In the genomic region with DNA sequence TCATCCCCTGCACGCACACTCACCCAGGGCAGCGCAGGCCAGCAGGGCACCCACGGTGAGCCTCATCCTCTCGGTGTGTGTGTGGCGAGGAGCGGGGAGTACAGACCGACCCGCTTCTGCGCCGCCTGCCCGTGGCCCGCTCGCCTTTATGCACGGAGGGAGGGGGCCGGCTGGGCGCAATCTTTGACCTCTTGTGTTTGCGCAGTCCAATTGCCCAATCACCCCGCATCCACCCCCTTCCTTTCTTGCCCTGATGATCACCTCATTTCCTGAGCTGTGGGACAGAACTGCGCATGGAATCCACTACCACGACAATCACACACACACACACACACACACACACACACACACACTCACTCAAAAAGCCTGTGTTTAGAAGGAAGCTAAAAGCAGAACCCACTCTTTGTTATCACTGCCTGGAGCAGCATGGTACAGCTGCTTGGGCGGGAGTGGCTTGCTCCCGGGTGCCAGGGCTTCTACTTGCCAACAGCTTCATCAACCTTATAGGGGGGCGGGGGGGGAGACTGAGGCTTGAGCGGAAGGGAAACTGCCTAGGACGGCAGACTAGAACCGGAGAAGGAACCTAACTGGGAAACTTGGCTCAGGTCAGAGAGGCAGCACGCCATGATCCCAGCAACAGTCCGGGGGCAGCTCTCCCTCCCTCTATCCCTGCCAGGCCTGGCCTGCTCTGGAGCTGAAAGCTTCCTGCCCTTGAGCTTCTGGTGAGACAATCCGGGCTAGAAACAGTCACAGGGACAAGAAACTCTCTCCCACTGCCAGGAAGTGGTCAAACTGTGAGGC, we compare ENCODE assay signal across 8 mouse cellular contexts. TPM values are rescaled to one million over a fixed set of nuclear protein-coding genes. Genes with fewer than 3 reads are reported as not detected.
DNase-seq lines count a peak whose midpoint lies in the region; ATAC-seq lines count a peak whose summit lies in the region.

A gene (minus strand): TSS at position 157 of the 801 bp plus-strand sequence.
A gene (minus strand): TSS at position 294 of the 801 bp plus-strand sequence.

- peaks cover 9% of the 10 kb centered on the region for H3K4me1 ChIP-seq in forebrain, embryonic 15.5 days
- H3K4me1 ChIP-seq in neural tube, embryonic 12.5 days, result peaks cover 5% of the 10 kb centered on the region; the same call in 1 of the 2 replicates

- H3K9me3 ChIP-seq in forebrain, embryonic 15.5 days, result no peaks in the 10 kb centered on the region
- no peaks in the 10 kb centered on the region for H3K9me3 ChIP-seq in neural tube, embryonic 12.5 days

- peak; percentile 71; the same call in 1 of the 2 replicates for ATAC-seq in forebrain, embryonic 15.5 days (replicated peaks)
- peak; percentile 76 to 81 for ATAC-seq in hematopoietic stem cell, adult 5-6 weeks (replicated peaks in 1 of 2; ENCODE audit: insufficient read depth in 1 of 2, low FRiP score in 2 of 2, low TSS enrichment in 1 of 2, low read depth in 1 of 2, poor library complexity in 2 of 2, severe bottlenecking in 2 of 2)
- ATAC-seq in neural tube, embryonic 12.5 days (ENCODE audit: low FRiP score, low read depth), result peak; percentile 51; the same call in 1 of the 2 replicates

- peak within 1 kb of the TSS; percentile 31; the same call in 1 of the 2 replicates for H3K4me2 ChIP-seq in forebrain, embryonic 15.5 days (replicated peaks)
- H3K4me2 ChIP-seq in neural tube, embryonic 12.5 days (replicated peaks), result peak within 1 kb of the TSS; percentile 47

- H3K9ac ChIP-seq in forebrain, embryonic 15.5 days (replicated peaks), result no peak within 1 kb of the TSS
- peak within 1 kb of the TSS; percentile 45 for H3K9ac ChIP-seq in neural tube, embryonic 12.5 days

- DNase-seq in ES-CJ7 (ENCODE audit: low read depth, low spot score), result peak; percentile 33
- peak; percentile 28 for DNase-seq in c-Kit-positive CD71-negative TER-119-negative erythroid progenitor cells, embryonic 14.5 days (ENCODE audit: low read depth)
- peak; percentile 73 to 83 for DNase-seq in layer of hippocampus, adult 8-10 months (ENCODE audit: low spot score in 2 of 2)
- DNase-seq in lung, adult 18-20 months, result peak; percentile 86 to 87
- peak; percentile 17 to 27 for DNase-seq in thymus, postnatal 36 days

- H3K27ac ChIP-seq in forebrain, embryonic 15.5 days (replicated peaks), result peak within 1 kb of the TSS; percentile 56
- H3K27ac ChIP-seq in neural tube, embryonic 12.5 days, result 0 out of 2 replicates have a peak within 1 kb of the TSS, but pooled peaks have one; percentile 6

- 60% methylated on average over 29 of the region's 29 CpGs for WGBS in forebrain, embryonic 15.5 days
- 41% methylated on average over 29 of the region's 29 CpGs for WGBS in neural tube, embryonic 12.5 days

- H3K27me3 ChIP-seq in forebrain, embryonic 15.5 days, result no peaks in the 10 kb centered on the region
- no peaks in the 10 kb centered on the region for H3K27me3 ChIP-seq in neural tube, embryonic 12.5 days (replicated peaks)

- no peaks in the 10 kb centered on the region for H3K36me3 ChIP-seq in forebrain, embryonic 15.5 days
- H3K36me3 ChIP-seq in neural tube, embryonic 12.5 days, result no peaks in the 10 kb centered on the region

- peak within 1 kb of the TSS; percentile 16; the same call in 1 of the 2 replicates for H3K4me3 ChIP-seq in forebrain, embryonic 15.5 days
- H3K4me3 ChIP-seq in neural tube, embryonic 12.5 days, result peak within 1 kb of the TSS; percentile 7; the same call in 1 of the 2 replicates

RNA-seq across cellular contexts. Expression of the first gene that starts in this region (rescaled TPM):
- polyA plus RNA-seq in forebrain, embryonic 15.5 days (2015; fragmentation: Nextera tagmentation; extraction: Ambion mirVana), result 4.6 and 4.7 TPM in 2 replicates
- total RNA-seq in hematopoietic stem cell, adult 5-6 weeks (2017), result not detected in 2 replicates
- 10 to 100 TPM in 3 of 4 experiments, 1 to 10 TPM in 1; 7.4 to 13.1 (median 12.1) TPM for total RNA-seq in layer of hippocampus, adult 8-10 months (2022)
- 4.6 and 7.3 TPM in 2 replicates for polyA plus RNA-seq in neural tube, embryonic 12.5 days (2016; fragmentation: Nextera tagmentation; extraction: Ambion mirVana)

RNA-seq across cellular contexts. Expression of the second gene that starts in this region (rescaled TPM):
- 25.5 and 25.7 TPM in 2 replicates for polyA plus RNA-seq in forebrain, embryonic 15.5 days (2015; fragmentation: Nextera tagmentation; extraction: Ambion mirVana)
- 68.0 and 95.2 TPM in 2 replicates for total RNA-seq in hematopoietic stem cell, adult 5-6 weeks (2017)
- 100 to 1,000 TPM; 300 to 648 (median 402) TPM for total RNA-seq in layer of hippocampus, adult 8-10 months (2022)
- 25.5 and 26.3 TPM in 2 replicates for polyA plus RNA-seq in neural tube, embryonic 12.5 days (2016; fragmentation: Nextera tagmentation; extraction: Ambion mirVana)

Comparison
In these comparisons a context has a peak if more than half of its experiments do, and no peak if none do; other contexts are left out.
1. Peak in every context shown above with its lines: DNase-seq, ATAC-seq, H3K4me3 ChIP-seq and H3K27ac ChIP-seq.
2. DNase-seq: peak in every context shown above with its lines; median percentile 86 in lung, adult 18-20 months; 78 in layer of hippocampus, adult 8-10 months; 33 in ES-CJ7; 28 in c-Kit-positive CD71-negative TER-119-negative erythroid progenitor cells, embryonic 14.5 days; 22 in thymus, postnatal 36 days.